Mouse (Mus musculus) embryonic facial prominence, embryonic 11.5 days (tissue): ENCODE data around the gene Ttll12. TPM values are rescaled to one million over a fixed set of nuclear protein-coding genes. Genes with fewer than 3 reads are reported as not detected.
A peak's percentile ranks its signal among the peaks of the same experiment; 100 is the strongest.

Experiments used
- ATAC-seq: fragments of 200-750 bp; cut with Nextera tagmentation; replicated peaks from 2 replicates; pipeline ENCODE4 v1.8.0; 2017; ENCODE audit warnings: low read depth; ENCODE audit not compliant: insufficient number of reproducible peaks, low FRiP score, low TSS enrichment
- DNase-seq: peaks from one replicate; pipeline ENCODE4 v3.0.0-alpha.2; 2015; ENCODE audit warnings: low spot score
- H3K27ac ChIP-seq: fragments of 300-500 bp; sonication (generic); replicated peaks from 2 replicates; pipeline ENCODE4 v1.5.1; 2014; ENCODE audit warnings: mild to moderate bottlenecking, low read depth, low read length, control low read depth
- H3K27me3 ChIP-seq: fragments of 300-500 bp; sonication (generic); 2 replicates; pipeline ENCODE4 v1.6.1; 2014; ENCODE audit warnings: mild to moderate bottlenecking, low read length, moderate library complexity, mixed read lengths; ENCODE audit not compliant: control insufficient read depth, insufficient read depth
- H3K36me3 ChIP-seq: fragments of 300-500 bp; sonication (generic); replicated peaks from 2 replicates; pipeline ENCODE4 v1.6.1; 2014; ENCODE audit warnings: low read depth, mild to moderate bottlenecking, low read length, moderate library complexity, mixed read lengths; ENCODE audit not compliant: control insufficient read depth, insufficient read depth
- H3K4me1 ChIP-seq: fragments of 300-500 bp; sonication (generic); 2 replicates; pipeline ENCODE4 v1.6.1; 2014; ENCODE audit warnings: low read length, mixed read lengths; ENCODE audit not compliant: control insufficient read depth, insufficient read depth
- H3K4me2 ChIP-seq: fragments of 300-500 bp; sonication (generic); 2 replicates; pipeline ENCODE4 v1.6.1; 2014; ENCODE audit warnings: low read depth, mild to moderate bottlenecking, control low read depth, low read length, moderate library complexity
- H3K4me3 ChIP-seq: fragments of 300-500 bp; sonication (generic); 2 replicates; pipeline ENCODE4 v1.5.1; 2014; ENCODE audit warnings: low read depth, low read length, control low read depth
- H3K9ac ChIP-seq: fragments of 300-500 bp; sonication (generic); replicated peaks from 2 replicates; pipeline ENCODE4 v1.6.1; 2014; ENCODE audit warnings: mild to moderate bottlenecking, control low read depth, low read length
- H3K9me3 ChIP-seq: fragments of 300-500 bp; sonication (generic); replicated peaks from 2 replicates; pipeline ENCODE4 v1.6.1; 2016; ENCODE audit warnings: mild to moderate bottlenecking, low read length, inconsistent platforms, mixed read lengths; ENCODE audit not compliant: control insufficient read depth
- WGBS: fragments of 180-500 bp; shearing (Covaris S2); extraction: QIAGEN DNeasy Blood & Tissue Kit; methylation state at CpG from one replicate; pipeline ENCODE4 v1.1.7; 2014; 5-methylcytosine and 5-hydroxymethylcytosine counted together
- polyA plus RNA-seq: library from polyadenylated mRNA; unstranded; fragments of >200 nt; fragmentation: Nextera tagmentation; extraction: Ambion mirVana; gene quantifications from 2 replicates; pipeline ENCODE4 v1.2.1, GENCODE M21; 2014

Ttll12 gene
- polyA plus RNA-seq, 1 experiment from 2014 or later = 48.6 TPM

GRCm38 (mm10) chr15:83592260-83593188 lies 2.4 kb downstream of the Ttll12 start:
- no peak for DNase-seq
- Histone ChIP-seq H3K27ac (no peak overlapping the region), H3K36me3 (no peaks in the 10 kb centered on the region; the same call in 1 of the 2 replicates), H3K4me3 (no peak overlapping the region), H3K9ac (no peak overlapping the region), H3K27me3 (no peaks in the 10 kb centered on the region), H3K4me1 (0 out of 2 replicates have a peak, but pooled peaks cover 3% of the 10 kb centered on the region), H3K4me2 (no peak overlapping the region), H3K9me3 (no peaks in the 10 kb centered on the region)
- WGBS = 74% methylated on average over 8 of the region's 8 CpGs
- no peak for ATAC-seq

GRCm38 (mm10) chr15:83591758-83592157 lies 3.2 kb downstream of the Ttll12 start:
- WGBS = 85% methylated on average over 6 of the region's 6 CpGs
- no peak overlapping the region for H3K4me2 ChIP-seq
- no peak overlapping the region for H3K27ac ChIP-seq
- DNase-seq = no peak
- 0 out of 2 replicates have a peak, but pooled peaks cover 3% of the 10 kb centered on the region for H3K4me1 ChIP-seq
- H3K27me3 ChIP-seq = no peaks in the 10 kb centered on the region
- no peak overlapping the region for H3K4me3 ChIP-seq
- peaks cover 5% of the 10 kb centered on the region for H3K36me3 ChIP-seq
- no peaks in the 10 kb centered on the region for H3K9me3 ChIP-seq
- no peak for ATAC-seq
- H3K9ac ChIP-seq = no peak overlapping the region

- no peak for DNase-seq
- Histone ChIP-seq H3K4me3 (no peak overlapping the region), H3K4me1 (0 out of 2 replicates have a peak, but pooled peaks cover 3% of the 10 kb centered on the region), H3K27me3 (no peaks in the 10 kb centered on the region), H3K9me3 (no peaks in the 10 kb centered on the region), H3K9ac (no peak overlapping the region), H3K4me2 (no peak overlapping the region), H3K36me3 (peaks cover 15% of the 10 kb centered on the region), H3K27ac (no peak overlapping the region)
- WGBS = 92% methylated on average over 4 of the region's 4 CpGs
- ATAC-seq = no peak
These were observed 4.1 kb downstream of the Ttll12 start for GRCm38 (mm10) chr15:83590841-83591240.

GRCm38 (mm10) chr15:83584741-83585220 lies 10.2 kb downstream of the Ttll12 start:
- peaks cover 28% of the 10 kb centered on the region for H3K36me3 ChIP-seq
- no peak overlapping the region for H3K9ac ChIP-seq

GRCm38 (mm10) chr15:83583419-83584156 lies 11.4 kb downstream of the Ttll12 start:
- ATAC-seq = no peak
- no peak overlapping the region for H3K9ac ChIP-seq
- no peak overlapping the region for H3K4me2 ChIP-seq
- H3K4me3 ChIP-seq = no peak overlapping the region
- no peaks in the 10 kb centered on the region for H3K27me3 ChIP-seq
- WGBS = 75% methylated on average over 8 of the region's 8 CpGs
- H3K4me1 ChIP-seq = no peaks in the 10 kb centered on the region
- DNase-seq = peak; percentile 45
- no peaks in the 10 kb centered on the region for H3K9me3 ChIP-seq
- H3K36me3 ChIP-seq = peaks cover 30% of the 10 kb centered on the region
- H3K27ac ChIP-seq = no peak overlapping the region

More at GRCm38 (mm10) chr15:83584741-83585220, 10.2 kb downstream of the Ttll12 start:
- H3K27ac ChIP-seq = no peak overlapping the region
- WGBS = 85% methylated on average over 6 of the region's 6 CpGs
- no peak for DNase-seq
- no peaks in the 10 kb centered on the region for H3K4me1 ChIP-seq
- no peak for ATAC-seq
- no peak overlapping the region for H3K4me2 ChIP-seq
- H3K4me3 ChIP-seq = no peak overlapping the region
- H3K9me3 ChIP-seq = no peaks in the 10 kb centered on the region
- H3K27me3 ChIP-seq = no peaks in the 10 kb centered on the region

GRCm38 (mm10) chr15:83582931-83583330 lies 12.0 kb downstream of the Ttll12 start:
- Histone ChIP-seq H3K4me3 (no peak overlapping the region), H3K36me3 (peaks cover 30% of the 10 kb centered on the region), H3K27ac (no peak overlapping the region), H3K9me3 (no peaks in the 10 kb centered on the region), H3K4me2 (no peak overlapping the region), H3K9ac (no peak overlapping the region), H3K27me3 (no peaks in the 10 kb centered on the region), H3K4me1 (no peaks in the 10 kb centered on the region)
- WGBS = 70% methylated on average over 4 of the region's 4 CpGs
- DNase-seq (no peak), ATAC-seq (no peak)

GRCm38 (mm10) chr15:83576651-83577050 lies 18.3 kb downstream of the Ttll12 start:
- no peaks in the 10 kb centered on the region for H3K27me3 ChIP-seq
- 89% methylated on average over 9 of the region's 9 CpGs for WGBS
- H3K27ac ChIP-seq = no peak overlapping the region
- no peak overlapping the region for H3K9ac ChIP-seq
- H3K4me1 ChIP-seq = no peaks in the 10 kb centered on the region
- H3K36me3 ChIP-seq = peaks cover 19% of the 10 kb centered on the region
- H3K9me3 ChIP-seq = no peaks in the 10 kb centered on the region
- no peak for DNase-seq
- no peak overlapping the region for H3K4me3 ChIP-seq
- ATAC-seq = no peak
- H3K4me2 ChIP-seq = no peak overlapping the region
